Mouse (Mus musculus): ENCODE measurements around the gene Coq3. TPM values are rescaled to one million over a fixed set of nuclear protein-coding genes. Genes with fewer than 3 reads are reported as not detected.

The Coq3 gene
- polyA plus RNA-seq (2015; fragmentation: Nextera tagmentation; extraction: Ambion mirVana): 10.3 and 10.5 TPM in 2 replicates

DNA sequence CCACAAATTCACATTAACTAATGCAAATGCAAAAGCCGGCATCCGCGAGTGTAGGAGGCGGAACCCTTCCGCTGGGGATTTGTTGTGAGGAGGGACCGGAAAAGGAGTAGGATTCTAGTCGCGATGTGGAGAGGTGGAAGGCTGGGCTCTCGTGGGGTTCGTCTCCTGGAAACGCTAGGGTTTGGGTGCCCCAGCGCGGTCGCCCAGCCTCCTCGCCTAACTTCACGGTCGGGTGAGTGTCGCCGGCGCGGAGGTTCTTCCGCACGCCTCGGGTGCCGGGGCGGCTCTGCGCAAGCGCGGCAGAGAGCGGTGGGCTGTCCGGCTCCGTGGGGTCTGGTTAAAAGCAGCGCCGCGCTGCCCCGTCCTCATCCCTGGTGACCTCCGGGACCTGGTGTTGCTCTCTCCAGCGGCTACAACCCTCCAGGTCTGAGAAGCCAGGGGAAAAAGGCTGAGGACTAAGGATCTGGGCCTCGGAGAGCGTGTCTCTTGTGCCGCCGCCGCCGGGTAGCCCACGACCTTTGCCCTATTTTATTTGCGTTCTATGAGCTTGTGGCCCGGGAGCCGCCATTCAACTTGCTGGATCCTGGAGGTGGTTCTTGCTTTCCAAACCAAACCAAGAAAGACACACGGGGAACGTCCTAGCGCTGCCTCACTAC, at the start of gene Coq3:
TSS of gene Coq3 (plus strand) at position 109 of the 656 bp plus-strand sequence.

DNA sequence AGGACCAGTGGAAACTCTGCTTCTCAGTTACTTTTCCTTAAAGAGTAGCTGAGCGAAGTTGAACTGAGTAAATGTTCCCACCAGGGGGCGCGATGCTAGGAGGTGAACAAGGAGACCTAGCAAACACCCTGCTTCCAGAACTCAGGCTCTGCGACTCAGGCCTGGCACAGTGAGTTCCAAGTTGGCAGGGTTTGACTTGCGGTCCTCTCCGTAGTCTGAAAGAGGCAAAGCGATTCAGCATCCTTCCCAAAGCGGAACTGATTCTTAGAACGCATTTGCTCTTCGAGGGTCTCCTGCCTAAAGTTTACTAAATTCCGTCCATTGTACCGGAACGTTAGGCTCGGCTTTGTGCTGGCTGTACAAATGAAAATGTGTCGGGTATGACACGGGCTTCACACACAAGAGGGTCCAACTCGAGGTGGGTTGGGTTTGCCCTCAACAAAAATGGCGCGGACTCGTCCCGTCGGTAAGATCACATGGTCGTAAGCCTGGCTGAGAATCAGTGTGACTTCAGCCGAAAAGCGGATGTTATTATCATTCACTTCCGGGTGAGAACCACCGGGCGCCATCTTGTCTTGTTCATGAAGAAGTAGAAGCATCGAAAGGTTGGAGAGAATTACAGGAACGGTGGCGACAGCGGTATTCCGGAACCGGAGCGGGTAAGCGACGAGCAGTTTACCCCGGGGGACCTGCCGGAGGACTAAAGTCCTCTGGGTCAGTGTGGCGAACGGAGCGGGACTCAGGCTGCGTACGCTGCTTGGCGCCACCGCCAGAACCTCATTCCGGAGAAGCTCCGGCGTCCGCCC, 31.8 kb upstream of the Coq3 start, which contains the start of gene Pnisr:
TSS of gene Pnisr (plus strand) at position 103 of the 806 bp plus-strand sequence.

DNA sequence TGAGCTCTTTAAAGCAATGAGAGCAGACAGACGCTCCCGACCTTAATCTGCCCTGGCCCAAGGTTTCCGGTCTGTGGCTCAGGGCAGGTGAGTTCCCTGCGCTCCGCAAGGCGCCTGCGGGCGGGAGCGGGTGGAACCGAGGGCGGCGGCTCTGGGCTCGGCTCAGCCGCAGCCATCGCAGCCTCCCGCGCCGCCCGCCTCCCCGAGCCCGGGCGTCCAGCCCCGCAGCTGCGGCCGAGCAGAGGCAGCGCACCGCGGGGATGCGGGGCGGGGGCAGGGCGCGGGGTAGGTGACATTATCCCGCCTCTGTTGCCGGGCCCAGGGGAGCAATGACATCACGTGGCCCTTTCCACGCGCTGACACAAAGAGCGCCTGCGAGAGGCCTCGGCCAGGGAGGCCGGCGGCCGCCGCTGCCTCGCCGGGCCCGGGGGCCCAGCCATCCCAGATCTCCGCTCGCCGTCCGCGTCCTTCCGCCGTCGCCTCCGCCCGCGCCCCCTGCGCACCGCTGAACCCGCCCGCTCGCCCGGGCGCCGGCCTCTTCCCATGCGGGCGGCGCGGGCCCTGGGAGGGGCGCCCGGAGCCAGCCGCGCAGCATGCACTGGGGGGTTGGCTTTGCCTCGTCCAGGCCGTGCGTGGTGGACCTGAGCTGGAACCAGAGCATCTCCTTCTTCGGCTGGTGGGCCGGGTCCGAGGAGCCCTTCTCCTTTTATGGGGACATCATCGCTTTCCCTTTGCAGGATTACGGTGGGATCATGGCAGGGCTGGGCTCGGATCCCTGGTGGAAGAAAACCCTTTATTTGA, 51.7 kb downstream of the Coq3 start, which contains the start of gene Faxc:
TSS of gene Faxc (plus strand) at position 359 of the 801 bp plus-strand sequence.

Other genes starting within 250 kb of the Coq3 start
- not detected in 2 replicates for gene Prdm13, start 193.7 kb upstream of the Coq3 start, polyA plus RNA-seq (2015; fragmentation: Nextera tagmentation; extraction: Ambion mirVana)
- gene Ccnc, start 152.0 kb upstream of the Coq3 start, polyA plus RNA-seq (2015; fragmentation: Nextera tagmentation; extraction: Ambion mirVana): 21.9 and 22.6 TPM in 2 replicates
- gene Usp45, start 112.5 kb upstream of the Coq3 start, polyA plus RNA-seq (2015; fragmentation: Nextera tagmentation; extraction: Ambion mirVana): 11.2 TPM in 2 replicates
- 16.3 and 19.2 TPM in 2 replicates for gene Tstd3, start 112.5 kb upstream of the Coq3 start, polyA plus RNA-seq (2015; fragmentation: Nextera tagmentation; extraction: Ambion mirVana)
- 68.0 and 75.5 TPM in 2 replicates for gene Pnisr, start 32.1 kb upstream of the Coq3 start, polyA plus RNA-seq (2015; fragmentation: Nextera tagmentation; extraction: Ambion mirVana)
- 0.07 and 0.38 TPM in 2 replicates for gene Faxc, start 51.7 kb downstream of the Coq3 start, polyA plus RNA-seq (2015; fragmentation: Nextera tagmentation; extraction: Ambion mirVana)

All from spleen, postnatal 0 days (tissue).